Mouse (Mus musculus): ENCODE results near the gene Lrig1.
A peak's percentile ranks its signal among the peaks of the same experiment; 100 is the strongest.

Lrig1 gene

DNA sequence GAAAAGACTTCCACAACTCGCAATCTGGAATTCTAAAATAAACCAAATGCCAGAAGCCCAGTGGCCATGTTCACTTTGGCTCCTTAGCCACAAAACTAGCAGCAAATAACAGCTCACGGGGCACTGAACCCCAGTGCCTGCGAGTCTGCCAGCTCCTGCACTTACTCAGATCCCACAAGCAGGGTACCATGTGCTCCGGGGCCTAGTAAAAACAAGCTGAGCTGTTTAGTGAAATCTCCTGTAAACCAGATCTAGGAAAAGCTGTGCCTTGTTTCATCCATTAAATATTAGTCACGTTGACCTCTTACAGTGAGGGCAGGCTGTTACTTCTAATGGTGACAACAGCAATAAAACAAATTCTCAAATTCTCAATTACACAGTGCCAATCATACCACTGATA lies 81.3 kb downstream of the Lrig1 start:
- DNase-seq (ENCODE audit: low spot score in 2 of 2), result no peak

DNA sequence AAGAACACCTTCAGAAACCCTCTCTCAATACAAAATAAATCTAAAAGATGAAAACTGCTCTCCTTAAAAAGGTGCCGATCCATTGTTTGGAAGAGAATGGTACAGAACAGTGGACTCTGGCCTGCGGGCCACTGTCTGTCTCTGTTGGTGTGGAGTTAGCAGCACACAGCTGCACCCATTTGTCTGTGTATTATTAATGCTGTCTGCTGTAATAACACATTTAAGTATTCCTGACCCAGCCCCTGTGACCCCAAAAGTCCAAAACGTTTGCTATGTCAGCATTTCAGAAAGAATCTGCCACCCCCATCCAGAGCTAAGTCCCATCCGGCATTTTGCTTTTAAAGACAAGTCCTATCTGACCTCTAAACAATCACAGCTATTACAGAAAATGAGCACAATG lies 84.0 kb downstream of the Lrig1 start:
- DNase-seq (ENCODE audit: low spot score in 2 of 2), result no peak

GRCm38 (mm10) chr6:94614346-94614745 lies 85.6 kb downstream of the Lrig1 start:
- DNase-seq (ENCODE audit: low spot score in 2 of 2), result no peak

GRCm38 (mm10) chr6:94613235-94613895 lies 86.6 kb downstream of the Lrig1 start:
- DNase-seq (ENCODE audit: low spot score in 2 of 2), result no peak

DNA sequence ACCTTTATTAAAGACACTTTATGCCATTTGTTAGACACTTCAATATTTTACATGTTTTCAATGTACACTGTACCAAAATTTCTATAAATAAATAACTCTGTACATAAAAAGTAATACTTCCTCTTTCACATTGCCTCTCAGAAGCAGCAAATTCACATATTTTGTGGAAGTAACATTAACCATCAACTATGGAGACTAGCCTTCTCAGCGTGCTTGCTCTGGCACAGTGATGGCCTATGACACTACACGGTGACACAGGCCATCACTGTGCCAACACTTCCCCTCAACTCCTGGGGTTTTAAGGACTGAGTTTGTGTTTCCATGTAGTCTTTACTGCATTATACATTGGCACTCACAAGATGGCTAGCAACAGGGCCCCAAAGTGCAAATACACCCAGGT lies 95.4 kb downstream of the Lrig1 start:
- DNase-seq (ENCODE audit: low spot score in 2 of 2), result no peak

GRCm38 (mm10) chr6:94604072-94604471 lies 95.9 kb downstream of the Lrig1 start:
- no peak for DNase-seq (ENCODE audit: low spot score in 2 of 2)

DNA sequence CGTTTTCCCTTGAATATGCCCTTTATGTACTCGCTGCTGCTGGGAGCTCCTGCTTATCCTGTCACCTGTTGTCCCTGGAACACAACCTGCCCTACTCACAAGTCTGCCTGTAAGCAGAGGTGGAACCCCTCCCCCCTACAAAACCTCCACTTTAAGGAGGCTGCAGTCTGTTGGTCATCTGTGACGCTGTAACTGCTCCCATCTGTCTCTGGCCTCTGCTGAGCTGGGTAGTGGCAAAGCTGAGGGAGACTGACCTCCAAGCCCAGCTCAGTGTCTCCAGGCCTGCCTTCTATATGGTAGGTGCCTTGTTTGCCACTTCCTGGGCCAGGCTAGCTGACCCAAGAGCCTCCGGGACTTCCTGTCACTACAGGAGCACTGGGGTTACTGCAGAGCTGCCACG lies 98.1 kb downstream of the Lrig1 start:
- DNase-seq (ENCODE audit: low spot score in 2 of 2), result peak; percentile 15 to 27

DNA sequence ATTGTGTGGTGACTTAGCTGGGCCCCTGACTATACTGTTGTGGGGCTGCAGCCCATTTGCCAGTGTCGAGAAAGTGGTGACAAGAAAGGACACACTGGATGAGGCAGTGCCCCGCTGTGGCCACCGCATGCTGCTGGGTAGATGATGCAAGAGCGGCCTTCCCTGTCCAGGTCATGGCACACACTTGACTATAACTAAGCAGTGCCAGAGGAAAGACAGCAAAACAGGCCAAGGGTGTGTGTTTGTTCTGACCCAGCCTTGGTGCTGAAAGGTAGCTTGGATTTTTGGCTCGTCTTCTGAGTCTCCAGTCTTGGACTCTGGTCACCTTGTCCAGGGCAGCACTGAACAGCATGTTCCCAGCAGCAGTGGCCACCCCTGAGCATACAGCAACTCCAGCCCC lies 98.9 kb downstream of the Lrig1 start:
- DNase-seq (ENCODE audit: low spot score in 2 of 2), result no peak

- DNase-seq (ENCODE audit: low spot score in 2 of 2), result no peak
Measured at GRCm38 (mm10) chr6:94599016-94599415, 100.9 kb downstream of the Lrig1 start.

DNA sequence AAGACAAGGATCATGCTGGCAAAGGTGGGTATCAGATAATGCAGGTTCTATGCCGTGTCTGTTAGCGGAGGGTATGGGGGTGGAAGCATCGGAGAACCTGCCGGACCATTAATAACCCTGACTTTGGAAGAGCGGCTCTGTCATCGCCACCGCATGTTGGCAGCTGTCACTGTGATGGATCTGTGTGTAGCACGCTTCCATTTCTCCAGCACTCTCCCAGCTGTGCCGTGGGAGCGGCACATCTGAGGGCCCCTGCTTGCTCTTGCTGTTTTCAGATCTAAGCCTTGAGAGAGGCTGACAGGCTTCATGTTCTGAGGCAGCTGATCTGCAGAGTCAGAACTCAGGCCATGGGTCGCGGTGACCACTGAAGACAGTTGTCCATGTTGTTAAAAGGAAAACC lies 101.5 kb downstream of the Lrig1 start:
- DNase-seq (ENCODE audit: low spot score in 2 of 2), result no peak

GRCm38 (mm10) chr6:94596761-94597485 lies 103.0 kb downstream of the Lrig1 start:
- DNase-seq (ENCODE audit: low spot score in 2 of 2), result no peak

DNA sequence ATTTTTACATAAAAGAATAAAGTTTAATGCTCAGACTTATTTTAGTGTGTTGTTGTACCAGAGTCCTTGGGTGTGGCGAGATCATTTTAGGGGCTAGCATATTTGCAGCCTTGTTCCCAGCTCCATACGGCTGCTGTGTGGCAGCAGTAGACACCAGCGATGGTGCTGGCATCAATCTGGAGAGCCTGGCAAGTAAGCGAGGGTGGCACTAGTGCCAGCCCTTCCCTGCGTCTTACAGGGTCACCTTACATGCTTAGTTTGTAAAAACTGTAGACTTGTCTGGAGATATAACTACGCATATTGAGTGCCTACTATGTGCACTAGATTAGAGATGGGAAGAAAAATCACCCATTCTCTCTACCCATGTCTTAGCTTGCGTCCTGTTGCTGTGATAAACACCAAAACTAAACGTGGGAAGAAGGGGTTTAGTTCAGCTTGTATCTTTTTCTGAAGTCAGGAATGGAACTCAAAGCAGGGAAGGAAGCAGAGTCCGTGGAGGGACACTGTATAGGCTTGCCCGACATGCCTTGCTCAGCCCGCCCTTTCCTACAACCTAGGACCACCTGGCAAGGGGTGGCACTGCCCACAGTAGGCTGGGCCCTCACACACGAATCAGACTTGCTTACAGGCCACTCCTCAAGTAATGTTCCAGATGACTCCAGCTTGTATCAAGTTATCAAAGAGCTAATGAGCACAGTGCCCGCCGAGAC lies 103.8 kb downstream of the Lrig1 start:
- DNase-seq (ENCODE audit: low spot score in 2 of 2), result no peak

DNA sequence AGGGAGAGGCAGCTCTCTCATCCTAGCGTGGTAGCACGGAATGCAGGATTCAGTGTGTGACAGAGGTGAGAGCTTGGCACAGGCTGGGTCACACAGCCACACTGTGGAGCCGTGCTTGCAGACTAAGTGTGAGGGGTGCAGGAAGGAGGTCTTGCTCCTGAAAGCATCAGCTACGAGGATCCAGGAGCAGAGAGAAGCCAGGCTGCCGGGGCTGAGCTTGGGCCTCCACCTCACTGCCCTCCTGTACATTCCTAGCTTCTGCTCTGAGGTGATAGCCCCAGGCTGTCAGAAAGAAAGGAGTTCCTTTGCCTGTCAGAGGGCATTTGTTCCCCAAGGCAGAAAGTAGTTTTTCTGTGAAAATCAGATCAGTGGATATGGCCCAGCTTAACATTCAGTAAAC lies 104.8 kb downstream of the Lrig1 start:
- DNase-seq (ENCODE audit: low spot score in 2 of 2), result no peak

DNA sequence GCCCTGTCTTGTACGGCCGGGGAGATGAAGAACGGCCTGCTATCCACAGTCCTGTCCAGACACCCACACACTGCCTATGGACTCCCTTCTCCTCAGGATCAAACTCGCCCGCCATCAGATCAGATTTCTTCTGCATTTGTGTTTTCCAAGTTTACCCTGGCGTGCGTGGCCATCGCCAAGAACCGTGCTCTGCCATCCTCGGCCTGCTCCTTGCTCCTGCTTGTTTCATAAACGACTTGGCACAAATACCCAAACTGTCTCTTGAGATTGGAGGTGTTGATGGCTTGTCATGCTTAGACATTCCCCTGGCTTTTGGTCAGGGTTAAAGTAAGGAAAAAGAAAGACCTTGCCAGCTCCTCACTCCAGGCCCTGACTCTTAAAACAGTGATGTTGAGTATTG lies 105.2 kb downstream of the Lrig1 start:
- DNase-seq (ENCODE audit: low spot score in 2 of 2), result no peak

DNA sequence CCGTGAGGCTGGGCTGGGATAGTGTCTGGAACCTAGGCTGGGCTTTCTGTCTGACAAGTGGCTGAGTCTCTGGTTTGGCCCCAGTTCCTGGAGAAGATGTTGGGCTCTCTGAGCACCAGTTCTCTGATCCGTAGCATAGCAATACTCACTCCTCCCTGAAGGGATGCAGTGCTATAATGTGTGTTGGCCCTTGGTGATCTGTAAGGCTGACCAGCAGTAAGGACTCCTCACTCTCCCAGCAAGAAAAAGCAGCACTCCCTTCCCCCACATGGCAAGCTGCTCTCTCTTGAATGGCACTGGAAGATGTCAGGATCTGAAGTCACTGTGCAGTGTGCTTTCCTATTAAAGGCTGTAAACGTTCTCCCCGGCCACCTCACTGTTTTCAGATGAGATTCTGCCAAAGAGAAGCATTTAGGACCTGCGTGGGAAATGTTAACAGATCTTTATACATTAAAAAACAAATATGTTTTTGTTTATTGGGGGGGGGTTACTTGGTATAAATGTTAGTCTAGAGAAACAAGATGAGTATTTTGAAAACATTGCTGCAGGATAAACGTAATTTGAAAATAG lies 105.8 kb downstream of the Lrig1 start:
- no peak for DNase-seq (ENCODE audit: low spot score in 2 of 2)

DNA sequence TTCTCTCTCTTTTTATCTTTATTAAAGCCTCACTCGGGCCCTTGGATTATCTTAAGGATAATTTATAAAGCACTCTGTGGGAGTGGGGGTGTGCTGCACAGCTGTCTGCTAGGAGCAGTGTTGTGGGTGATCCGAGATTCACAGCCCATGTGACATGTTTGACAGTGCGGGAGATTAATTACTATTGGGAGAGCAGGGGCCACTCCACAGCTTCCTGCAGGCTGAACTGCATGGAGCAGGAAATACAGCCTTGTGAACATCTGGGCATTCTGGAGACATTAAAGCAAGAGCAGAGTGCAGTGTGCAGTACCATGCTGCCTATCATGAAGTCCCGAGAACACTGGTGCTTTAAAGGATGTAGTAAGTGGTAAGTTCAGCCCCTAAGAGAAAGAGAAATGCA lies 107.2 kb downstream of the Lrig1 start:
- DNase-seq (ENCODE audit: low spot score in 2 of 2), result no peak

GRCm38 (mm10) chr6:94592243-94592642 lies 107.7 kb downstream of the Lrig1 start:
- DNase-seq (ENCODE audit: low spot score in 2 of 2), result no peak

GRCm38 (mm10) chr6:94588365-94588764 lies 111.6 kb downstream of the Lrig1 start:
- no peak for DNase-seq (ENCODE audit: low spot score in 2 of 2)

GRCm38 (mm10) chr6:94584976-94585375 lies 115.0 kb downstream of the Lrig1 start:
- DNase-seq (ENCODE audit: low spot score in 2 of 2), result no peak

DNA sequence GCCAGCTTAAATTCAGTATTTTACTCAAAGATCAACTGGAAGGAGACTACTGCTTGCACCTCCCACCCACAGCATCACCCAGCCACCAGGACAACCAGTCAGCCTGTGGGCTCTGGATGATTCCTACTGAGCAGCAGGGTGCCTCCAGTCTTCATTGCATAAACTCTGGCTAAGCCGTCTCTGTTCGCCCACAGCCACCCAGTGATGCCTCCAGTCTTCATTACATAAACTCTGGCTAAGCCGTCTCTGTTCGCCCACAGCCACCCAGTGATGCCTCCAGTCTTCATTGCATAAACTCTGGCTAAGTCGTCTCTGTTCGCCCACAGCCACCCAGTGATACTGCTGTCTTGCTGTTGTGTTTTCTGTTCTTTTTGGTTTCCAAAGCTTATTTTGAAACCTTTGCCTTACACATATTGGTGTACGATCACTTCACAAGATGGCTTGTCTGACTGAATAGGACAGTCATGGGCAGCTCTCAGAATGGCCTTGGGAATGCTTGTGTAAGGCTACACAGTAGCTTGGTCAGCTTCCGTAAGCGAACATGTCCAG lies 115.7 kb downstream of the Lrig1 start:
- DNase-seq (ENCODE audit: low spot score in 2 of 2), result no peak

GRCm38 (mm10) chr6:94582055-94582454 lies 117.9 kb downstream of the Lrig1 start:
- DNase-seq (ENCODE audit: low spot score in 2 of 2), result no peak

DNA sequence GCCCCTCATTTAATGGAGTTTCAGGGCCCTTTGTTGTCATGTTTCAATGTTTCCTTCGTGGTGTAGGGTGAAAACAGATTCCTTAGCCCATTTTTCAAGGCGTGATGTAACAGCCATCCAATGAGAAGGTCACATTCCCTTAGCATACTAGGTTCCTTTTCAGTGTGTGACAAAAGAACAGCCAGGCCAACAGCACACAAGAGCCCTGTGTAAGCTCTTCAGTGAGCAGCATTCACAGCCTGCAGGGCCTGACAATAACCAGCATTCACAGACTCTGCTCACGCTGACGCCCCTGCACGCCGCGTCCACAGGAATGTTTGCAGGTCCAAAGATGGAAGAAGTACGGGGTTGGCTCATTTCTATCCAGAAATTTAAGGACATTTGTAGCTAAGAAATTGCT lies 122.0 kb downstream of the Lrig1 start:
- DNase-seq (ENCODE audit: low spot score in 2 of 2), result no peak
